Mouse (Mus musculus) limb, embryonic 14.5 days (tissue): ENCODE measurements around the gene Cilp2. TPM values are rescaled to one million over a fixed set of nuclear protein-coding genes. Genes with fewer than 3 reads are reported as not detected.

Experiments used
- ATAC-seq: fragments of 200-750 bp; cut with Nextera tagmentation; 2 replicates; pipeline ENCODE4 v1.8.0; 2017; ENCODE audit warnings: low read depth, moderate number of reproducible peaks, moderate TSS enrichment; ENCODE audit not compliant: low FRiP score
- DNase-seq: peaks from one replicate; pipeline ENCODE4 v3.0.0-alpha.2; 2015; ENCODE audit warnings: low spot score
- H3K27ac ChIP-seq: fragments of 300-500 bp; sonication (generic); replicated peaks from 2 replicates; pipeline ENCODE4 v1.5.1; 2014; ENCODE audit warnings: low read depth, mild to moderate bottlenecking, low read length, moderate library complexity, mixed read lengths
- H3K27me3 ChIP-seq: fragments of 300-500 bp; sonication (generic); 2 replicates; pipeline ENCODE4 v1.6.1; 2014; ENCODE audit warnings: low read length, mixed read lengths; ENCODE audit not compliant: control insufficient read depth, insufficient read depth
- H3K36me3 ChIP-seq: fragments of 300-500 bp; sonication (generic); 2 replicates; pipeline ENCODE4 v1.6.1; 2014; ENCODE audit warnings: mild to moderate bottlenecking, low read length, moderate library complexity, mixed read lengths; ENCODE audit not compliant: control insufficient read depth, insufficient read depth
- H3K4me1 ChIP-seq: fragments of 300-500 bp; sonication (generic); 2 replicates; pipeline ENCODE4 v1.6.1; 2014; ENCODE audit warnings: antibody characterized with exemption, low read length, mixed read lengths; ENCODE audit not compliant: control insufficient read depth, insufficient read depth
- H3K4me2 ChIP-seq: fragments of 300-500 bp; sonication (generic); replicated peaks from 2 replicates; pipeline ENCODE4 v1.6.1; 2014; ENCODE audit warnings: low read depth, mild to moderate bottlenecking, low read length, moderate library complexity; ENCODE audit not compliant: severe bottlenecking
- H3K4me3 ChIP-seq: fragments of 300-500 bp; sonication (generic); replicated peaks from 2 replicates; pipeline ENCODE4 v1.5.1; 2014; ENCODE audit warnings: low read length
- H3K9ac ChIP-seq: fragments of 300-500 bp; sonication (generic); 2 replicates; pipeline ENCODE4 v1.6.1; 2014; ENCODE audit warnings: mild to moderate bottlenecking, low read depth, low read length, moderate library complexity; ENCODE audit not compliant: severe bottlenecking
- H3K9me3 ChIP-seq: fragments of 300-500 bp; sonication (generic); 2 replicates; pipeline ENCODE4 v1.6.1; 2016; ENCODE audit warnings: low read length; ENCODE audit not compliant: control insufficient read depth
- POLR2A ChIP-seq: fragments of 200-500 bp; IDR thresholded peaks from 2 replicates; pipeline ENCODE4 v1.8.0; 2012; ENCODE audit warnings: inconsistent platforms, mild to moderate bottlenecking, moderate library complexity, borderline replicate concordance; ENCODE audit not compliant: insufficient read depth, insufficient read length; ENCODE audit errors: extremely low read depth
- WGBS: fragments of 180-500 bp; shearing (Covaris S2); extraction: QIAGEN DNeasy Blood & Tissue Kit; methylation state at CpG from one replicate; pipeline ENCODE4 v1.1.7; 2014; 5-methylcytosine and 5-hydroxymethylcytosine counted together
- polyA plus RNA-seq, 2 experiments: library from polyadenylated mRNA; depleted of rRNA in 1 of 2; stranded (reverse) in 1 of 2; unstranded in 1 of 2; fragments of >200 nt; fragmentation: Nextera tagmentation in 1 of 2; extraction: Ambion mirVana in 1 of 2; gene quantifications; 2 replicates each; pipeline versions ENCODE4 v1.2.1 to v1.2.3; 2012 to 2014

Cilp2 gene
- polyA plus RNA-seq, 2 experiments, result 1.5 to 2.6 TPM

DNA sequence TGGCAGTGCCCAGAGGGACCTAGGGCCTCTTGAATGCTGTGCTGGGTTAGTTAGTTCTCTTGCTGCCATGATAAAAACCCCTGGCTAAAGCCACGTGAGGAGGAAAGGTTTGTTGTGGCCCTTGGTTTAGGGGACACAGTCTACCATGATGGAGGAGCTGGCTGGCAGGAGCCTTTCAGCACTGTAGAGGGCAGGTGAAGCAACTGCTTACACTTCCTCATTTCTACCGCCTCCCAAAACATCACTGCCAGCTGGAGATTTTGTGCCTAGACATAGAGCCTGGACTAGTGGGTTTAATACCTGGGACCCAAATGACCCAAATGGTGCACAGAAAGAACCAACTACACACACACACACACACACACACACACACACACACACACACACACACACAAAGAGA, 26.2 kb downstream of the Cilp2 start:
- no peak for DNase-seq
- WGBS, result 63% methylated on average over 2 of the region's 2 CpGs
- no peaks in the 10 kb centered on the region for H3K4me1 ChIP-seq
- ATAC-seq, result no peak
- no peak overlapping the region for H3K4me3 ChIP-seq
- H3K9ac ChIP-seq, result no peak overlapping the region
- no peak overlapping the region for H3K27ac ChIP-seq
- no peaks in the 10 kb centered on the region for H3K27me3 ChIP-seq
- no peak for TF ChIP-seq POLR2A
- no peak overlapping the region for H3K4me2 ChIP-seq
- H3K9me3 ChIP-seq, result no peaks in the 10 kb centered on the region
- H3K36me3 ChIP-seq, result no peaks in the 10 kb centered on the region

- Histone ChIP-seq H3K4me1 (no peaks in the 10 kb centered on the region), H3K9ac (no peak overlapping the region), H3K27me3 (no peaks in the 10 kb centered on the region), H3K27ac (no peak overlapping the region), H3K9me3 (no peaks in the 10 kb centered on the region), H3K36me3 (no peaks in the 10 kb centered on the region), H3K4me3 (no peak overlapping the region), H3K4me2 (no peak overlapping the region)
- no peak for ATAC-seq
- TF ChIP-seq POLR2A, result no peak
- 68% methylated on average over 4 of the region's 4 CpGs for WGBS
- DNase-seq, result no peak
Measured at GRCm38 (mm10) chr8:69860807-69861206, 26.7 kb downstream of the Cilp2 start.

DNA sequence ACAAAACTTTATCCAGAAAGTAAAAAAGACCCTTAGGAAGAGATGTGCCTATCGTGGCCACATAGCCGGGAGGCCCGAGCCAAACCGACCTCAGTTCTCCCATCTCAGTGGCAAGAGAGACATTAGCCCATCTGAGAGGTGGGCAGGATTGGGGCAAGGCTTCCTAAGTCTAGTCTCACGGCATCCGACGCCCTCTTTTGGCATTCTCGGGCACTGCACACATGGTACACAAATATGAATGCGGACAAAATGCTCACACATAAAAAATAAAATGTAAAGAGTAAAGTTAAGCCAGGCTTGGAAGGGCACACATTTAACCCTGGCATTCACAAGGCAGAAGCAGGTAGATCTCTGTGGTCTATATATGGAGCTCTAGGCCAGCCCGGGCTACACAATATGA, 33.6 kb downstream of the Cilp2 start:
- no peaks in the 10 kb centered on the region for H3K9me3 ChIP-seq
- H3K4me3 ChIP-seq, result no peak overlapping the region
- DNase-seq (no peak), ATAC-seq (no peak)
- no peak overlapping the region for H3K9ac ChIP-seq
- 90% methylated on average over 10 of the region's 10 CpGs for WGBS
- H3K4me1 ChIP-seq, result no peaks in the 10 kb centered on the region
- H3K27me3 ChIP-seq, result no peaks in the 10 kb centered on the region
- no peak for TF ChIP-seq POLR2A
- H3K27ac ChIP-seq, result no peak overlapping the region
- no peak overlapping the region for H3K4me2 ChIP-seq
- H3K36me3 ChIP-seq, result no peaks in the 10 kb centered on the region

DNA sequence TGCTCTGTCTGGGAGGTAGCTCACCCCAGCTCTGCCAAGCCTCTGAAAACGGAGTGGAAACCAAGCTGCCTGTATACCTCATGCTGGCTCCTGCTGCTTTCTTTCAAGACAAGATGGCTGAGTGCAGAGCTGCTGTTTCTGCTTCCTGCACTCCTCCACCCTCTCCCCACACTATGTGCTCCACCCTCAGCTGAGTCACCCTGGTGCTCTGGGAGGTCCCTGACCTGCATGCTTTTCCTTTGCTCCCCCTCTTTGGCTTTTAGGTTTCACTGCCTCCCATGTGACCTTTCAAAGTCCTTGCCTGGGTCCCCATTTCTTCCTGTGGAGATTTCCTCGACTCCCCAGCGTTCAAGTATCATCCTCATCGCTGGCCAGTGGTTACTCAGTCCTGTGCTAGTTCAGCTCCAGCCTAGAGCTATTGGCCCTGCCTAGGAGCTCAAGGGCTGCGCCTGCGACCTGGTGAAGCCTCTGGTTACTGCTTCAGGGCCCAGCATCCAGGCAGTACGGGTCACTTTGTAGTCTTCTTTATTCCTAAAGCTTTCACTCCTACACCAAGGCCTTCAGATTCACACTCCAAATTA, 36.5 kb downstream of the Cilp2 start:
- no peaks in the 10 kb centered on the region for H3K36me3 ChIP-seq
- TF ChIP-seq POLR2A, result no peak
- no peak overlapping the region for H3K9ac ChIP-seq
- no peak for DNase-seq
- H3K9me3 ChIP-seq, result no peaks in the 10 kb centered on the region
- 76% methylated on average over 7 of the region's 7 CpGs for WGBS
- H3K27ac ChIP-seq, result no peak overlapping the region
- no peak for ATAC-seq
- H3K4me1 ChIP-seq, result no peaks in the 10 kb centered on the region
- H3K27me3 ChIP-seq, result no peaks in the 10 kb centered on the region
- H3K4me3 ChIP-seq, result no peak overlapping the region
- H3K4me2 ChIP-seq, result no peak overlapping the region

GRCm38 (mm10) chr8:69849899-69850298, 37.6 kb downstream of the Cilp2 start:
- Histone ChIP-seq H3K4me3 (no peak overlapping the region), H3K27me3 (no peaks in the 10 kb centered on the region), H3K4me1 (no peaks in the 10 kb centered on the region), H3K9ac (no peak overlapping the region), H3K36me3 (no peaks in the 10 kb centered on the region), H3K9me3 (no peaks in the 10 kb centered on the region), H3K4me2 (no peak overlapping the region), H3K27ac (no peak overlapping the region)
- no peak for TF ChIP-seq POLR2A
- ATAC-seq (no peak), DNase-seq (no peak)
- WGBS, result 34% methylated on average over 3 of the region's 3 CpGs

DNA sequence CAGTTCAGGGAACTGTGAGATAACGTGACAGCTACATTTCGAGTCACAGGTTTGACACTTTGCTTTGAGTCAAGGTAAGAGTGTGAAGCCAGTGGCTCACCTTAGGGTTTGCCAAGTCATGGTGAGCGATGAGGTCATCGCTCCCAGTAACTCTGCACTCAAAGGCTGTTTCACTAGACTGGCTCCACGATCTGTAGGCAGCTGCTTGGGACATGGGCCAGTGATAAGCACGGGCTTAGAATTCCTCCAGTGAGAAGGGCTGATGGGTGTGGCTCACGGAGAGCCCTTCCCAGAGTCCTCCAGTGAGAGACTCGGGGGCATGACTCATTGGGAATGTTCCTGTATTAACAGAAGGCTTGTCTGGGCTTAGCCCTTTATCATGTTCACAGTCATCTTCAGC, 38.5 kb downstream of the Cilp2 start:
- no peak overlapping the region for H3K9ac ChIP-seq
- ATAC-seq (no peak), DNase-seq (peak; percentile 16)

More for the DNA sequence above, 38.5 kb downstream of the Cilp2 start:
- H3K9me3 ChIP-seq, result no peaks in the 10 kb centered on the region
- H3K4me2 ChIP-seq, result no peak overlapping the region
- 78% methylated on average over 8 of the region's 8 CpGs for WGBS
- no peak overlapping the region for H3K27ac ChIP-seq
- no peaks in the 10 kb centered on the region for H3K4me1 ChIP-seq
- H3K27me3 ChIP-seq, result no peaks in the 10 kb centered on the region
- no peaks in the 10 kb centered on the region for H3K36me3 ChIP-seq
- H3K4me3 ChIP-seq, result no peak overlapping the region
- TF ChIP-seq POLR2A, result no peak
